Mouse (Mus musculus): Measurements from ENCODE around the gene 9930021J03Rik. TPM values are rescaled to one million over a fixed set of nuclear protein-coding genes. Genes with fewer than 3 reads are reported as not detected.

The 9930021J03Rik gene
- 10 to 100 TPM; 14.3 to 46.5 (median 34.1) TPM for total RNA-seq (2018; cell fraction: chromatin; rRNA removed)
- 10 to 100 TPM; 10.9 to 21.8 (median 16.3) TPM for total RNA-seq (2018; cell fraction: cytosol; rRNA removed)
- 10 to 100 TPM; 14.7 to 35.3 (median 25.1) TPM for total RNA-seq (2018; cell fraction: nucleus; rRNA removed)
- 10.2 to 17.7 TPM (median 10.6 TPM) in 3 replicates for polyA plus RNA-seq (2018)

DNA sequence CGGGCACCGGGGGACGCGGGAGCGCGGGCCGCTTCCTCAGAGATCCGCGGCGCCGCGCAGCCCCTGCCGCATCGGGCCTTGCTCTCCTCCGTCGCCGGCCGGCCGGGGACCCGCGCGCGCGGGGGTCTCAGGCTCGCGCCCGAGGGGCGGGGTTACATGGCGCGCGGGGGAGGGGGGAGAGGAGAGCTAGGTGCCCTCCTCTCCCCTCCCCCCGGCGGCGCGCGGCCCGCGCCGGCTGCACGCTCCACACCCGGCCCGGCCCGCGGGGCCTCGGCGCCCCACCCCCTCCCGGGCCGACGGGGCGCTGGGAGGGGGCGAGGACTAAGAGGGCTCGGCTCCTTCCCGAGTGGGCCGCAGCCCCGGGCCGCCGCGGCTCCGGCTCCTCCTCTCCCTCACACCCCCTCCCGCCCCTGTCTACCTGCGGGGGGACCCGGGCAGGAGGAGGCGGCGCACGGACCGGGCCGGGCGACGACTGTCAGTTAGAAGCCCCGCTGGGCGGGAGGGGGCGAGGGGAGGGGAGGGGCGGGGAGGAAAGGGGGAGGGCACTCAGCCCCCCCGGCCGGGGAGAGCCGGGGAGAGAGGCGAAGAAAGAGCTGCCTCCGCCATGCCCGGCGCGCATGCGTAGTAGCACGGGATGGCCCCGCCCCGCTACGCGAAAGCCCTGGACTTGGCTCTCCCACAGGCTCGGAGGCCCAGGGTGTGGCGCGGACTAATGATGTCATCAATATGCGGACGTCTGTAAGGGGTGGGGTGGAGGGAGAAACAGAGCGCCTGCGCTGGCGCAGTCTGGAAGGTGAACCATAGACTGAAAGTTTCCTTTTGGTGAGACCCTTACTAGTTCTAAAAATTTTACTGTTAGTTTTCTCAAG lies at the start of gene 9930021J03Rik:
9930021J03Rik (minus strand) TSS at position 73 of the 869 bp plus-strand sequence.
- under 1% methylated on average over 42 of the region's 95 CpGs for WGBS (ENCODE audit: missing documents)
- peaks cover 74% of the 10 kb centered on the region for H3K79me2 ChIP-seq (ENCODE audit: inconsistent target)
- H3K4me3 ChIP-seq (ENCODE audit: inconsistent target), result peak within 1 kb of the TSS; percentile 47
- no peak within 1 kb of the TSS for H3K27ac ChIP-seq
- H3K36me3 ChIP-seq (ENCODE audit: inconsistent target), result 0 out of 2 replicates have a peak, but pooled peaks cover 4% of the 10 kb centered on the region

DNA sequence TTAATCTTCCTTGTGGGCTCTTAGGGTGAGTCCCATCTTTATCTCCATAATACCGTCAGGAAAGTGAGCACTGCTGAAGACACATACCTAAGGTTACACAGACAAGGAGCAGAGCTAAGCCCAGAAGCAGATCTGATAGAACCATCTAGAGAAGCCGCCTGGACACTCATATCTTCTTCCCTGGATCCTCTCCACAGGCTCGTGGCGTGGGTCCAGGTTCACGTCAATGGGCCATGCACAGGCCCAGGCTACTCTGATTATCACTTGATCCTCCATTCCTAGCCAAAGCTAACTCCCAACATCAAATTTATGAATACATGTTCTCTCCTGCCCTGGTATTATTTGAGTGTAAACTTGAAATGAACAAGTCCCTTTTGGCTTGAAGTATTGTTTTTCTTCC lies 47.9 kb upstream of the 9930021J03Rik start:
- no peaks in the 10 kb centered on the region for H3K79me2 ChIP-seq (ENCODE audit: inconsistent target)
- H3K27ac ChIP-seq, result no peak overlapping the region
- H3K4me3 ChIP-seq (ENCODE audit: inconsistent target), result no peak overlapping the region
- 93% methylated on average over 5 of the region's 5 CpGs for WGBS (ENCODE audit: missing documents)
- no peaks in the 10 kb centered on the region for H3K36me3 ChIP-seq (ENCODE audit: inconsistent target)

DNA sequence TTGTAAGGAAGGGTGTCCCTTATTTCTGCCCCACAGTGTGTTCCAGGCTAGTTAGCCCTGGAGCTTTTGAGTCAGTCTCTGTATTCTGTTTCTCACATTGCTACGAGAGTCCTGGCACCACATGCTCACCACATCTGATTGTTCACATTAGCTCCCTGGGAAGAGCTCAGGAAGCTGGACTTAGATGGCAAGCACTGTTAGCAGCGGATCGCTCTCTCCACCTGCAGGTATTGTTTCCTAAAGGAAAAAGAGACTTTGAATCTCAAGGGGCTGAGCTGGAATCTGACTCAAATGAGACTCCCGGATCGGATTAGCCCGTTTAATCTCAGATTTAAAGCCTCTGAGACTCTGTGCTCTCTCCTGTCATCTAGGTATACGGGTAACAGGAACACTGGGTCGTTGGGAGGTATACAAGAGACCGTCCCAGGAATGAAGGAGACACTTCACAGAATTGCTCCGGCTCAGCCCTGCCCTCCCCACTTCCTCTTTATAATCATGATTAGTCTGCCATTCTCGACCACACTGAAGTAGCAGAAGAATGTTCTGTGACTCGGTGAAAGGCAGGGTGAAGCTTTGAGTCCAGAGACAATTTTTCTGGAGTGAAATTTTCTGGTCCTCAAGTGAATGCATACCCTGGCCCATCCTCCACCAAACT lies 45.4 kb upstream of the 9930021J03Rik start:
- 11% methylated on average over 12 of the region's 12 CpGs for WGBS (ENCODE audit: missing documents)
- H3K27ac ChIP-seq, result no peak overlapping the region
- no peak overlapping the region for H3K4me3 ChIP-seq (ENCODE audit: inconsistent target)
- H3K36me3 ChIP-seq (ENCODE audit: inconsistent target), result no peaks in the 10 kb centered on the region
- H3K79me2 ChIP-seq (ENCODE audit: inconsistent target), result no peaks in the 10 kb centered on the region

GRCm38 (mm10) chr19:29849924-29850551 lies 44.2 kb upstream of the 9930021J03Rik start:
- H3K79me2 ChIP-seq (ENCODE audit: inconsistent target), result no peaks in the 10 kb centered on the region
- 12% methylated on average over 11 of the region's 11 CpGs for WGBS (ENCODE audit: missing documents)
- H3K27ac ChIP-seq, result no peak overlapping the region
- no peaks in the 10 kb centered on the region for H3K36me3 ChIP-seq (ENCODE audit: inconsistent target)
- H3K4me3 ChIP-seq (ENCODE audit: inconsistent target), result no peak overlapping the region

- 86% methylated on average over 10 of the region's 12 CpGs for WGBS (ENCODE audit: missing documents)
- H3K4me3 ChIP-seq (ENCODE audit: inconsistent target), result no peak overlapping the region
- no peaks in the 10 kb centered on the region for H3K36me3 ChIP-seq (ENCODE audit: inconsistent target)
- H3K79me2 ChIP-seq (ENCODE audit: inconsistent target), result no peaks in the 10 kb centered on the region
- H3K27ac ChIP-seq, result no peak overlapping the region
These were observed 38.4 kb upstream of the 9930021J03Rik start for GRCm38 (mm10) chr19:29844036-29844661.

GRCm38 (mm10) chr19:29843641-29844035 lies 37.8 kb upstream of the 9930021J03Rik start:
- Histone ChIP-seq H3K36me3 (ENCODE audit: inconsistent target) (no peaks in the 10 kb centered on the region), H3K79me2 (ENCODE audit: inconsistent target) (no peaks in the 10 kb centered on the region), H3K27ac (no peak overlapping the region), H3K4me3 (ENCODE audit: inconsistent target) (no peak overlapping the region)
- WGBS (ENCODE audit: missing documents), result 77% methylated on average over 5 of the region's 5 CpGs

- H3K4me3 ChIP-seq (ENCODE audit: inconsistent target), result no peak overlapping the region
- H3K27ac ChIP-seq, result no peak overlapping the region
- 90% methylated on average over 8 of the region's 8 CpGs for WGBS (ENCODE audit: missing documents)
- H3K36me3 ChIP-seq (ENCODE audit: inconsistent target), result no peaks in the 10 kb centered on the region
- H3K79me2 ChIP-seq (ENCODE audit: inconsistent target), result no peaks in the 10 kb centered on the region
These were observed 37.2 kb upstream of the 9930021J03Rik start for GRCm38 (mm10) chr19:29842973-29843372.

DNA sequence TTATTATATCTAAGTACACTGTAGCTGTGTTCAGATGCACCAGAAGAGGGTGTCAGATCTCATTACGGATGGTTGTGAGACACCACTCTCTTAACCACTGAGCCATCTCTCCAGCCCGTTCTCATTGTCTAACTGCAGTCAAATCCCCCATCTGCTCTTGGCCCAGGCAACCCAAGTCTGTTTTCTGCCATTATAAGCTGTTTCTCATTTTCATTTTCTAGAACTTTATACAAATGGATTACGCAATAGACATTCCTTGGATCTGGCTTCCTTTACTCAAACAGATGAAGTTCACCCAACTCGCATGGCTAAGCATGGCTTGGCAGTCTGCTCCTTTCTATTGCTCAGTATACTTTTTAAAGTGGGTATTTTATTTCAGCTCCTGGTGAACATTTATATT lies 34.9 kb upstream of the 9930021J03Rik start:
- H3K79me2 ChIP-seq (ENCODE audit: inconsistent target), result no peaks in the 10 kb centered on the region
- no peak overlapping the region for H3K4me3 ChIP-seq (ENCODE audit: inconsistent target)
- no peak overlapping the region for H3K27ac ChIP-seq
- H3K36me3 ChIP-seq (ENCODE audit: inconsistent target), result no peaks in the 10 kb centered on the region
- WGBS (ENCODE audit: missing documents), result 89% methylated on average over 4 of the region's 4 CpGs

GRCm38 (mm10) chr19:29838636-29839135 lies 32.9 kb upstream of the 9930021J03Rik start:
- Histone ChIP-seq H3K36me3 (ENCODE audit: inconsistent target) (no peaks in the 10 kb centered on the region), H3K79me2 (ENCODE audit: inconsistent target) (no peaks in the 10 kb centered on the region), H3K27ac (no peak overlapping the region), H3K4me3 (ENCODE audit: inconsistent target) (no peak overlapping the region)
- 100% methylated on average over 3 of the region's 3 CpGs for WGBS (ENCODE audit: missing documents)

DNA sequence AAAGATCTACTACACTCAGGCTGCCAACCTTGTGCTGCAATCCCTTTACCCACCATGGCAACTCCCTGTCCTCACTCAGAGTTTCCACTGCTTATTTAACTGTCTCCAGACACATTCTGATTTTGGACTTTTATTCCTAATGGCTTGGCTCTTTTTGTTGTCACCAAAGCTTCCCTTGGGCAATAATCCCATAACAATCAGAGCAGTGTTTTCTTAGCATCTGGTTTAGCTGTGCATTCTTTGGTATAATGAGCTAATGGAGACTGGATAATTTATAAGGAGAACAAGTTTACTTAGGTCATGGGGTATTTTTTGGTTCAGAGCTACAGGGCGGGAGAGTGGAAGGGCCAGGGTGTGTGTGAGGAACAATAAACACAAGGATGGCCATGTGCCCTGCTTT lies 32.4 kb upstream of the 9930021J03Rik start:
- Histone ChIP-seq H3K27ac (no peak overlapping the region), H3K79me2 (ENCODE audit: inconsistent target) (no peaks in the 10 kb centered on the region), H3K4me3 (ENCODE audit: inconsistent target) (no peak overlapping the region), H3K36me3 (ENCODE audit: inconsistent target) (no peaks in the 10 kb centered on the region)
- WGBS (ENCODE audit: missing documents), result 100% methylated on average over 1 of the region's 1 CpGs

DNA sequence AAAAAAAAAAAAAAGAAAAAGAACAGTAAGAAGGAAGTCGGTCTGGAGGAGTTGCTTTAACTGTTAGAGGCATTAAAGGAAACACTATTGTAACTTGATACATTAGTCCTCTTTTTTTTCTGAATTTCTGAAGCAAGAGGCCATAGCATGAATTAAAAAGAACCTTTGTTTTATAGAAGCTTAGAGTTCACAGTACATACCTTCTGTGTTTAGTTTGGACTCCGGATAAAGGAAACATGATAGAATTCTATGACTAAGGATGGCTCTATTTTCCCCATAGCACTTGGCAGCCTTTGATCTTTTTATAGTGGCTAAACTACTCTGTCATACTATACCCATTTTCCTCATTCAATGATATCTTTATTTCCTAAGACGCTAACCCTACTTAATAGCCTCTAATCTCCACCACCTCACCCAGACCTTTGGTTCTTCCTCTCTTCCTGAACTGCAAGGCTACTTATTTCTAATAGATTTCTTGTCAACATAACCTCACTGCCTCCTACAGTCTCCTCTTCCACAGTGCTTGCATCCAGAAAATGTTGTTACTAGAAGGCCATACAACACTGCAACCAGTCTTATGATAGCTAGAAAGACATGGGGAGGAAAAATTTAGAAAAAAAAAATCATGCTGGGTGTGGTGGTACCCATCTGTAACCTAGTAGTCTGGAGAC lies 29.7 kb upstream of the 9930021J03Rik start:
- Histone ChIP-seq H3K36me3 (ENCODE audit: inconsistent target) (no peaks in the 10 kb centered on the region), H3K4me3 (ENCODE audit: inconsistent target) (no peak overlapping the region), H3K27ac (no peak overlapping the region), H3K79me2 (ENCODE audit: inconsistent target) (no peaks in the 10 kb centered on the region)
- 100% methylated on average over 2 of the region's 3 CpGs for WGBS (ENCODE audit: missing documents)

- H3K79me2 ChIP-seq (ENCODE audit: inconsistent target), result no peaks in the 10 kb centered on the region
- WGBS (ENCODE audit: missing documents), result 75% methylated on average over 2 of the region's 2 CpGs
- no peaks in the 10 kb centered on the region for H3K36me3 ChIP-seq (ENCODE audit: inconsistent target)
- H3K27ac ChIP-seq, result no peak overlapping the region
- H3K4me3 ChIP-seq (ENCODE audit: inconsistent target), result no peak overlapping the region
These were observed 25.1 kb upstream of the 9930021J03Rik start for GRCm38 (mm10) chr19:29830911-29831310.

GRCm38 (mm10) chr19:29828558-29828957 lies 22.8 kb upstream of the 9930021J03Rik start:
- no peak overlapping the region for H3K27ac ChIP-seq
- H3K4me3 ChIP-seq (ENCODE audit: inconsistent target), result no peak overlapping the region
- H3K36me3 ChIP-seq (ENCODE audit: inconsistent target), result no peaks in the 10 kb centered on the region
- 74% methylated on average over 5 of the region's 5 CpGs for WGBS (ENCODE audit: missing documents)
- no peaks in the 10 kb centered on the region for H3K79me2 ChIP-seq (ENCODE audit: inconsistent target)

DNA sequence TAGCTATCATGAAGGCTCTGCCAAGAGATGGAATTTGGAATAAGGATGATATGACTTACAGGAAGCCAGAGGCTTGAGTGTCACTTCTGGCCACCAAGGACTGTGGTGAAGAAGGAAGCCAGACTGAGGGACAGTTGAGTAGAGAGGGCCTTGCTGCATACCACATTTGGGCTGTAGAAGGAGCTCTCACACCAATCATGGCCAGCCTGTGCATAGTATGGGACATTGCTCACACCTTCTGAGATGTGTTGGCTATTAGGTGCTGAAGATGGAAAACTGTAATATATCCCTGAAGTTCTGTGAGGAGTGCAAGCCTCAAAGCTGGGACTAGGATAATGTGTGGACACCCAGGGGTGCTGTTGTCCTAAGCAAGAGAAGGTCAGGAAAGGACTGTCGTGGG lies 20.9 kb upstream of the 9930021J03Rik start:
- 100% methylated on average over 1 of the region's 1 CpGs for WGBS (ENCODE audit: missing documents)

More for the DNA sequence above, 20.9 kb upstream of the 9930021J03Rik start:
- Histone ChIP-seq H3K36me3 (ENCODE audit: inconsistent target) (no peaks in the 10 kb centered on the region), H3K27ac (no peak overlapping the region), H3K79me2 (ENCODE audit: inconsistent target) (no peaks in the 10 kb centered on the region), H3K4me3 (ENCODE audit: inconsistent target) (no peak overlapping the region)

Data from macrophage (primary cell).